Mouse (Mus musculus) urinary bladder, postnatal 36 days (tissue): Measurements from ENCODE around the gene Znrf4.

Source experiments
- DNase-seq, 2 experiments: peaks; one replicate each; pipeline ENCODE4 v3.0.0; 2022; ENCODE audit warnings: low spot score in 2 of 2, mixed read lengths in 1 of 2

The Znrf4 gene

GRCm38 (mm10) chr17:56466747-56467146, 45.5 kb downstream of the Znrf4 start:
- no peak for DNase-seq

GRCm38 (mm10) chr17:56464817-56465216, 47.4 kb downstream of the Znrf4 start:
- peak in 1 of 2 experiments; percentile 33 for DNase-seq

GRCm38 (mm10) chr17:56464345-56464744, 47.9 kb downstream of the Znrf4 start:
- no peak for DNase-seq

GRCm38 (mm10) chr17:56463500-56463899, 48.7 kb downstream of the Znrf4 start:
- no peak for DNase-seq

GRCm38 (mm10) chr17:56462835-56463455, 49.3 kb downstream of the Znrf4 start:
- no peak for DNase-seq

GRCm38 (mm10) chr17:56461771-56462743, 50.2 kb downstream of the Znrf4 start:
- peak; percentile 99 for DNase-seq
